Mouse (Mus musculus) brain, embryonic 14.5 days (tissue): ENCODE measurements around the gene Paqr3. TPM values are rescaled to one million over a fixed set of nuclear protein-coding genes. Genes with fewer than 3 reads are reported as not detected.
A peak's percentile ranks its signal among the peaks of the same experiment; 100 is the strongest.

Experiments
- DNase-seq: peaks from one replicate; pipeline ENCODE4 v3.0.0-alpha.2; 2011; ENCODE audit warnings: low read depth
- CTCF ChIP-seq: fragments of 200-500 bp; IDR thresholded peaks from 2 replicates; pipeline ENCODE4 v1.5.1; 2012; ENCODE audit warnings: inconsistent platforms, mild to moderate bottlenecking, moderate library complexity, borderline replicate concordance; ENCODE audit not compliant: insufficient read depth, insufficient read length; ENCODE audit errors: extremely low read depth
- POLR2A ChIP-seq: fragments of 200-500 bp; IDR thresholded peaks from 2 replicates; pipeline ENCODE4 v1.6.1; 2012; ENCODE audit warnings: mild to moderate bottlenecking, inconsistent platforms, borderline replicate concordance; ENCODE audit not compliant: poor library complexity, insufficient read depth, insufficient read length, severe bottlenecking; ENCODE audit errors: extremely low read depth
- polyA plus RNA-seq: library from polyadenylated mRNA; depleted of rRNA; stranded (reverse); fragments of >200 nt; gene quantifications from 2 replicates; pipeline ENCODE4 v1.2.3, GENCODE M21; 2012

Gene Paqr3
- polyA plus RNA-seq, 1 experiment: 33.9 TPM

GRCm38 (mm10) chr5:97099954-97100353 lies 11.4 kb downstream of the Paqr3 start:
- TF ChIP-seq POLR2A (no peak), CTCF (no peak)

GRCm38 (mm10) chr5:97097631-97098041 lies 13.8 kb downstream of the Paqr3 start:
- TF ChIP-seq CTCF (no peak), POLR2A (no peak)
- peak; percentile 42 for DNase-seq

More at GRCm38 (mm10) chr5:97099954-97100353, 11.4 kb downstream of the Paqr3 start:
- DNase-seq: no peak

GRCm38 (mm10) chr5:97095335-97095734 lies 16.1 kb downstream of the Paqr3 start:
- TF ChIP-seq POLR2A (no peak), CTCF (no peak)
- DNase-seq: no peak

GRCm38 (mm10) chr5:97092970-97093369 lies 18.4 kb downstream of the Paqr3 start:
- TF ChIP-seq CTCF: no peak
- TF ChIP-seq POLR2A: no peak
- DNase-seq: no peak

GRCm38 (mm10) chr5:97090034-97090784 lies 21.2 kb downstream of the Paqr3 start:
- no peak for DNase-seq
- no peak for TF ChIP-seq POLR2A

- DNase-seq: no peak
- TF ChIP-seq CTCF (no peak), POLR2A (no peak)
Observed at GRCm38 (mm10) chr5:97089426-97089825, 22.0 kb downstream of the Paqr3 start.

- no peak for DNase-seq
Observed at GRCm38 (mm10) chr5:97088231-97088630, 23.2 kb downstream of the Paqr3 start.

GRCm38 (mm10) chr5:97087746-97088145 lies 23.6 kb downstream of the Paqr3 start:
- DNase-seq: no peak
- no peak for TF ChIP-seq CTCF
- TF ChIP-seq POLR2A: no peak

More at GRCm38 (mm10) chr5:97088231-97088630, 23.2 kb downstream of the Paqr3 start:
- TF ChIP-seq POLR2A: no peak
- no peak for TF ChIP-seq CTCF

- no peak for DNase-seq
- TF ChIP-seq CTCF: no peak
- no peak for TF ChIP-seq POLR2A
Observed at GRCm38 (mm10) chr5:97087030-97087630, 24.3 kb downstream of the Paqr3 start.

GRCm38 (mm10) chr5:97085071-97085470 lies 26.3 kb downstream of the Paqr3 start:
- no peak for DNase-seq
- TF ChIP-seq CTCF: no peak
- no peak for TF ChIP-seq POLR2A

- no peak for DNase-seq
Observed at GRCm38 (mm10) chr5:97084541-97084940, 26.9 kb downstream of the Paqr3 start.

GRCm38 (mm10) chr5:97083701-97084100 lies 27.7 kb downstream of the Paqr3 start:
- DNase-seq: no peak
- TF ChIP-seq POLR2A (no peak), CTCF (no peak)

More at GRCm38 (mm10) chr5:97084541-97084940, 26.9 kb downstream of the Paqr3 start:
- TF ChIP-seq POLR2A (no peak), CTCF (no peak)
